Mouse (Mus musculus): Measurements from ENCODE around the gene Tmprss2.
"Not testable (repeated sequence)": the region's sequence is repeated elsewhere in the genome, so short reads cannot be mapped to it uniquely, and the experiment has no call there.

The Tmprss2 gene

GRCm38 (mm10) chr16:97591512-97591911 lies 19.5 kb downstream of the Tmprss2 start:
- no peak for DNase-seq (ENCODE audit: low read depth, low spot score)

GRCm38 (mm10) chr16:97582876-97583275 lies 28.1 kb downstream of the Tmprss2 start:
- not testable (repeated sequence) for DNase-seq (ENCODE audit: low read depth, low spot score)

DNA sequence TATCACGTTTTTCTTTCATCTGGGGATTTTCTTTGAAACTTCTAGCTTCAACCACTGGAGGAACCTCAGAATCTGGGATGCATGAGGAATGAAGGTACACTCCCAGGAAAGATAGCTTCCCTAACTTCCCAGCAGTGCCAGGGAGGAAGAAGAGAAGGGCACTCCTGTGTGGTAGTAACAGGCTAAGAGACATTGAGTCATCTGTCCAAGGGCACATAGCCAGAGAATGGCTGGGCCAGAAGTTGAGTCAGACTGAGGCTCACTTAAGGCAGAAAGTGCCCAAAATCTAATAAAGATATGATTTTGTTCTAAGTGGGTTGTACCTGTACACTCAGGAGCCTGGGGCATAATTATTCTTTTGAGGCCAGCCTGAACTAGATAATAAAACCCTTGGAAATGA lies 41.6 kb downstream of the Tmprss2 start:
- peak; percentile 86 for DNase-seq (ENCODE audit: low read depth, low spot score)

DNA sequence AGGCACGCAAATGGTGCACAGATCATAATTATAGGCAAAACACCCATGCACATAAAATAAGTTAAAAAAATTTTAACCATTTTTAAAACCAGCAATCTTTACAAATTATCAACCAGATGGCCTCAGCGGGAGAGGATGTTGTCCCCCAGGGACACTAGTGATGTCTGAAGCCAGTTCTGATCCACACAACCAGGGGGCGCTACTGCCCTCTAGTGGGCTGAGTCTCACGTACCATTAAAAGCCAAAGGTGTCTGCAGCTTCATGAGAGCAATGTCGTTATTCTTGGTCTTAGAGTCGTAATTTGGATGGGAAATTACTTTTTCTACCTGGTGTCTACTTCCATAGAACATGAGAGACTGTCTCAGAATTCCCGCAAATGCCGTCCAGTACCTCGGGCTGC lies 42.3 kb downstream of the Tmprss2 start:
- peak; percentile 57 for DNase-seq (ENCODE audit: low read depth, low spot score)

- no peak for DNase-seq (ENCODE audit: low read depth, low spot score)
Observed at GRCm38 (mm10) chr16:97544340-97544739, 66.7 kb downstream of the Tmprss2 start.

DNA sequence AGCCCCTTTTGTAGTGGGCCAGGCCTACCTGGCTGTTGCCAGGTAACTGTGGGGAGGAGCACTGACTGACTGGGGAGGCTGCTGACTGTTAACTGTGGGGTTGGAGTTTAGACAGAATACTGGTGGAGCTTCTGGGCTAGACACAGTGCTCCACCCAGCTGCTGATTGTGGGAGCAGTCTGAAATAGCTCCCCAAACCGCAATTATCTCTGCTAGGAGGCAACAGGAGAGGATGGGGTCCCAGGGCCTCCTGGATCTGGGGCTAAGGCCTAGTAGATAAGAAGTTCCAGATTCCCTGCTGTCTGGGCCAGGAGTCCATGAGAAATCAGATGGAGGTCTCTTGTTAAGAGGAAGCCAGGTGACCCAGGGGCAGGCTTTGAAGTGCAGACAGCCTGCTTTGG lies 74.1 kb downstream of the Tmprss2 start:
- no peak for DNase-seq (ENCODE audit: low read depth, low spot score)

DNA sequence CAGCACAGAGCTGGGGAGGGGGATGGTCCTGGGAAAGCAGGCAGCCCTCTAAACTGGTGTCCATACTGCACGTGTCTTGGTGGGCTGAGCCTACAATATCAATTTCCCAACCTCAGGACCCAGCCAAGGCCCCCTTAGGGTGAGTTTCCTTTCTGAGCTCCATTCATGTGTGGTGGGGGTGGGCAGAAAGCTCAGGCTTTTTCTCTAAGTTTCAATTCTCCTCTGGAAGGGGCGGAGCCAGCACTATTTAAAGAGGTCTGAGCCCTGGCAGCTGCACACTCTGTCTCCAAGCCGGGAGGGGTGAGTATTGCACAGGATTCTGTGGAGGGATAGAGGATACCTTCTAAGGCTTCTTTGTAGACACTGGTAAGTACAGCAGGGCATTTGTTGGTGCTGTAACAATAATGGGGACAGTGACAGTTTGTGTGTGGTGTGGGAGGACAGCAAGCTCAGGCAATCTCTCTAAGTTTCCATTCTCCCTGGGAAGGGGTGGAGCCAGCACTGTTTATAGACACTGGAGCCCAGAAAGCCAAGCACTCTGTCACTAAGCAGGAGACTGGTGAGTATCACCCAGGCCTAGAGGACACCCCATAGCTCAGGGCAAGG lies 75.1 kb downstream of the Tmprss2 start:
- peak; percentile 70 for DNase-seq (ENCODE audit: low read depth, low spot score)

DNA sequence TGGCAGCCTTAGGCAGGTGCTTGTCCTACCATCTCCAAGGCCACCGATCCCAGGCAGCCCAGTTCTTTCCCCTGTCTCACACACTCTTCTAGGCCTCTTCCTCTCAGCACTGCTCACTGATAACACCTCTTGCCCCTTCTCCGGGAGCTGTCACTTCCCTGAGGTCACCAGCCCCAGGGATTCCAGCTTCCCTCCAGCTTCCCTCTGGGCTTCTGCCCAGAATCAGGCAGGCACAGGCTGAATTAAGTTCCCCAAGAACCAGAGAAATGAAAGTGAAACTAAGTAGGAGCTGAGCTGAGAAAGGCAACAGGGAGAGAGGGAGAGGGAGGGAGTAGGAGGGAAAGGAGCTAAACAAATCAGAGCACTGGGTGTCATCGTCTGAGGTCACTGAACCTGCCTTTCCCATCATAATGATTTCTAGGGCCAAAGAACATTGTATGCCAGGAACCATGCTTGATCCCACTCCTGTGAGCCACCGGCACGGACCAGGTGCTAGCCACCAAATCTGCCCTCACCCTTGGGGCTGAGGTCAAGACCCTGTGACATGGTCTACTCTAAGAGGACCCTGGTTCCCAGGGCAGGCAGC lies 76.0 kb downstream of the Tmprss2 start:
- DNase-seq (ENCODE audit: low read depth, low spot score) = peak; percentile 97

DNA sequence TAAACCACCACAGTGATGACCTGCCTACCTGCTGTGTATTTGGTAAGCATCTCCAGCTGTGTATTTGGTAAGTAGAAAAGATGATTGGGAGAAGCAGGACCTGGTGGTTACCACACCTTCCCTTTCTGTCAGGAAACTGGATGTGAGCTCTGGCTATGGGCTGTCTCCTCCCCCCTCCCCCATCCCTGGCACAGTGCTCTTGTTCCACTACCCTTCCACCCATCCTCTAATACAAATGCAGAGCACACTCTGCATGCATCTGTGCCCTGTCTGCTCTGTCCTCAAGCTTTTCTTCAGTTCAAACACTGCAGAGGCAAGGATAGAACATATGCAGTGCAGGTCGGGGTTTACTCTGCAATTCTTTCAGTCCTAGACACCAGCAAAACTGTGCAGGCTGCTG lies 76.5 kb downstream of the Tmprss2 start:
- DNase-seq (ENCODE audit: low read depth, low spot score) = no peak

GRCm38 (mm10) chr16:97533751-97534150 lies 77.2 kb downstream of the Tmprss2 start:
- DNase-seq (ENCODE audit: low read depth, low spot score) = peak; percentile 58

- peak; percentile 66 for DNase-seq (ENCODE audit: low read depth, low spot score)
Observed at GRCm38 (mm10) chr16:97533126-97533525, 77.9 kb downstream of the Tmprss2 start.

GRCm38 (mm10) chr16:97529241-97529640 lies 81.8 kb downstream of the Tmprss2 start:
- DNase-seq (ENCODE audit: low read depth, low spot score) = no peak

GRCm38 (mm10) chr16:97523024-97523423 lies 88.0 kb downstream of the Tmprss2 start:
- peak; percentile 88 for DNase-seq (ENCODE audit: low read depth, low spot score)

DNA sequence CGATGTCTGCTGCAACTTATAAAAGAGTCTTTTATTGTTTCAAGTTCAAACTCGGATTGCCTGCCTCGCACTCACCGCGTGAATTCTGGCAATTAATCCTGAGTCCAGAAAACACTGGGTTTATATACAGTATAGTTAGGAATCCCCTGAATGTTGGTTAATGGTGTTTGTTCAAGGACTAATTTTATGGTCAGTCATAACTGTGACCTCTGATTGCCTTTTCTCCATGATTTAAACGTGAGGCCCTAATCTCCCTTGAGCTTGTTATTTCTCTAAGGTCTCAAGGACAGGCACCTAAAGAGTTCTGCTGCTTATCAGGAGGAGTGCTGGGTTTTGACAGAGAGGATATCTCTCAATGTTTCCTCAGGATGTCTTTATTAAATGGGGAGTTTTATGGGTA lies 89.0 kb downstream of the Tmprss2 start:
- DNase-seq (ENCODE audit: low read depth, low spot score) = no peak

- DNase-seq (ENCODE audit: low read depth, low spot score) = no peak
Observed at GRCm38 (mm10) chr16:97516341-97516740, 94.7 kb downstream of the Tmprss2 start.

All from 3T3-L1 (cell line).